Mouse (Mus musculus) midbrain, embryonic 14.5 days (tissue): Measurements from ENCODE around the gene Marveld2. TPM values are rescaled to one million over a fixed set of nuclear protein-coding genes. Genes with fewer than 3 reads are reported as not detected.
A peak's percentile ranks its signal among the peaks of the same experiment; 100 is the strongest.

Experiments
- ATAC-seq: fragments of 200-750 bp; cut with Nextera tagmentation; 2 replicates; pipeline ENCODE4 v1.8.0; 2017; ENCODE audit warnings: moderate number of reproducible peaks, moderate library complexity; ENCODE audit not compliant: low FRiP score, low TSS enrichment
- DNase-seq: peaks from one replicate; pipeline ENCODE4 v3.0.0-alpha.2; 2015
- H3K27ac ChIP-seq: fragments of 300-500 bp; sonication (generic); replicated peaks from 2 replicates; pipeline ENCODE4 v1.5.1; 2014; ENCODE audit warnings: mild to moderate bottlenecking, low read depth, low read length, moderate library complexity
- H3K27me3 ChIP-seq: fragments of 300-500 bp; sonication (generic); 2 replicates; pipeline ENCODE4 v1.6.1; 2014; ENCODE audit warnings: low read length, control low read depth, mixed read lengths; ENCODE audit not compliant: control insufficient read depth, insufficient read depth
- H3K36me3 ChIP-seq: fragments of 300-500 bp; sonication (generic); 2 replicates; pipeline ENCODE4 v1.6.1; 2014; ENCODE audit warnings: low read length, control low read depth; ENCODE audit not compliant: control insufficient read depth, insufficient read depth
- H3K4me1 ChIP-seq: fragments of 300-500 bp; sonication (generic); 2 replicates; pipeline ENCODE4 v1.6.1; 2014; ENCODE audit warnings: mild to moderate bottlenecking, antibody characterized with exemption, low read length, control low read depth; ENCODE audit not compliant: control insufficient read depth, insufficient read depth
- H3K4me2 ChIP-seq: fragments of 300-500 bp; sonication (generic); 2 replicates; pipeline ENCODE4 v1.6.1; 2014; ENCODE audit warnings: mild to moderate bottlenecking, low read length, moderate library complexity
- H3K4me3 ChIP-seq: fragments of 300-500 bp; sonication (generic); replicated peaks from 2 replicates; pipeline ENCODE4 v1.5.1; 2014; ENCODE audit warnings: low read depth, low read length
- H3K9ac ChIP-seq: fragments of 300-500 bp; sonication (generic); replicated peaks from 2 replicates; pipeline ENCODE4 v1.6.1; 2014; ENCODE audit warnings: mild to moderate bottlenecking, low read length, moderate library complexity
- H3K9me3 ChIP-seq: fragments of 300-500 bp; sonication (generic); 2 replicates; pipeline ENCODE4 v1.6.1; 2016; ENCODE audit warnings: low read length, control low read depth, mixed read lengths; ENCODE audit not compliant: control insufficient read depth
- WGBS: fragments of 180-500 bp; shearing (Covaris S2); extraction: QIAGEN DNeasy Blood & Tissue Kit; methylation state at CpG from one replicate; pipeline ENCODE4 v1.1.7; 2014; 5-methylcytosine and 5-hydroxymethylcytosine counted together
- polyA plus RNA-seq: library from polyadenylated mRNA; unstranded; fragments of >200 nt; fragmentation: Nextera tagmentation; extraction: Ambion mirVana; gene quantifications from 2 replicates; pipeline ENCODE4 v1.2.1, GENCODE M21; 2014

The Marveld2 gene
- polyA plus RNA-seq, 1 experiment from 2014 or later: 2.7 TPM

DNA sequence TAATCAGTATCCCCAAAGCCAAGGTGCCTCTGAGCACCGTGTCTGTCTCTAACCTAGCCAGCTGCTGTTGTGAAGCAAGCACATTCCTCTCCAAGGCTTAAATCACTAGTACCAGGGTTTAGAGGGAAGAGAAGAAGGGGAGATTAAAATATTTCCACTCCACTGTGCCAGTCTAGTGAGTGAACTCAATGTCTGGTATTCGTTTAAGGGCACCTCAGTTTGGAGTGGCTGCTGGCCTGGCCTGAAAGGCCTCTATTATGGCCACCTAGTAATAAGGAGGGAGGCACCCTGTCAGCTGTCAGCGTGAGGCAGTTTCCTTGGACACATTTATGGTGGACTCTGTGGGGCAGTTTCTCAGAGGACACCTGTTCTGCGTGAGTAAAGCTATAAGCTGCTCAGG is 59.8 kb downstream of the Marveld2 start:
- peaks cover 21% of the 10 kb centered on the region for H3K27me3 ChIP-seq
- no peak overlapping the region for H3K27ac ChIP-seq
- H3K4me2 ChIP-seq: no peak overlapping the region
- H3K4me3 ChIP-seq: no peak overlapping the region
- no peaks in the 10 kb centered on the region for H3K9me3 ChIP-seq
- H3K9ac ChIP-seq: no peak overlapping the region
- 71% methylated on average over 4 of the region's 4 CpGs for WGBS
- H3K4me1 ChIP-seq: peaks cover 6% of the 10 kb centered on the region
- DNase-seq: no peak
- H3K36me3 ChIP-seq: no peaks in the 10 kb centered on the region
- ATAC-seq: no peak

DNA sequence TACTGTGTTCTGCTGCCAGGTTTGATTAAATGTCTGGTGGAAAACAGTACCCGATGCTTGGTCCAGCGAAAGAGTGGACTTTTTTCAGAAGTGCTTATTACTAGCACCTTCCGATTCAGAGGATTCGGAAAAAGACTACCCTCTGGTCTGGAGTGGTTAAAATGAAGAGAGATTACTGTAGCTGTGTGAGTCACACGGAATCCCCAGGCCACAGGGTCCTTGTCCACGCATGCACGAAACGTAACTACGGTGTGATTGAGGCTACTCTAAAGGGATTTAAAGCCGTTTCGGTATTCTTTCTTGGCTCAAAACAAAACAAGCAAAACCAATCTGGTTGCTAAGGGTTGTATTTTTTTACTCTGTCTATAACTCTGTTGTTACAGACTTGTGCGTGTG is 63.7 kb downstream of the Marveld2 start:
- peak overlapping the region; percentile 97 for H3K4me2 ChIP-seq
- no peaks in the 10 kb centered on the region for H3K36me3 ChIP-seq
- H3K9ac ChIP-seq: no peak overlapping the region
- peak overlapping the region; percentile 57 for H3K4me3 ChIP-seq
- no peak for ATAC-seq
- WGBS: 4% methylated on average over 12 of the region's 12 CpGs
- DNase-seq: no peak
- peaks cover 43% of the 10 kb centered on the region for H3K27me3 ChIP-seq
- peaks cover 11% of the 10 kb centered on the region for H3K4me1 ChIP-seq
- no peak overlapping the region for H3K27ac ChIP-seq
- H3K9me3 ChIP-seq: no peaks in the 10 kb centered on the region

DNA sequence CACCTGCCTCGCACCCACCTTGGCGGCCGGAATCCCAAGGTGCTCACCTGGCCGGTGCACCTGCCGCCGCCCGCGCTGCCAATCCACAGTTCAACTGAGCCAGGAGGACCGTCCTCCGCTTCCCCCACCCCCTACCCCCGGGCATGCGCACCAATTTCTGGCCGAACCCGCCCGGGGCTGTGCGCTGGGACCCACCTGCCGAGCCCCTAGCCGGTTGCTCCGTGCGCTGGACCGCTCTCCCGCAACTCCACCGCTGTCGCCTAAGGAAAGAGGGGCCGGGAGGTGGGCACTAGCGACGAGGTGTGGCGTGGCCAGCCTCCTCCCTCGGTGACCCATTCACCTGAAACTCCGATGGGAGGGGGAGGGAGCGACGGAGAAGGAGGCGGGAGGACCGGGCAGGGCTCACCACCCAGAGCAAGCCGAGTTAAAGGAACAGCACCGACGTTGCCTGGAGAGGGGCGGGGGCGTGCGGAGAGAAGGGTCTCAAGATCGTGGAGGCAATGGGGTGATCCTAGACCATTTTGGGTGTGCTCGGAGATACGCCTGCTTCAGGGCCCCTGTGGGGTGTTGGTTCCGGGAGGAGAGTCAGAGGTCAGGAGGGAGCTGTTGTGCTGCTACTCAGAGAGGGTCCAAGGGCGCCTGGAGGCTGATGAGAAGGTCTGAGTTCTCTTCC is 64.3 kb downstream of the Marveld2 start, which contains the start of gene Ocln:
TSS of gene Ocln (minus strand) at position 350 of the 673 bp plus-strand sequence.
- peak; percentile 54 for DNase-seq
- WGBS: under 1% methylated on average over 45 of the region's 45 CpGs
- H3K27me3 ChIP-seq: peaks cover 43% of the 10 kb centered on the region

DNA sequence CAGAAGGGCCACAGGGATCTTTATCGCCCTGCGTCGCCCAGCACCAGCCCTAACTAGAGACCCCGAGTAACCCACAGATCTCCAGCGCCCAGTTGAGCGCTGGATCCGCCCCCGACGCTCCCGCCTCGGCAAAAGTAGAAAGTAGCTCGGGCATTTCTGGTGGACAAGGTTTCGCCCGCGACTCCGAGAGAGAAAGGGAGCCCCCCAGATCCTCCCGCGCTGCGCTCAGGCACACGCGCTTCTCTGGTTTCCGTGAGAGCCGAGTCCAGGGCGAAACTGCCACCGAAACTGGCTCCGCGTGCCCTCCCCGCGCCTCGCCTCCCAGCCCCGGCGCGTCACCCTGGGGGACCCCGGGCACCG is 64.8 kb downstream of the Marveld2 start:
- no peaks in the 10 kb centered on the region for H3K9me3 ChIP-seq
- peaks cover 11% of the 10 kb centered on the region for H3K4me1 ChIP-seq
- H3K4me2 ChIP-seq: peak overlapping the region; percentile 97
- no peaks in the 10 kb centered on the region for H3K36me3 ChIP-seq
- H3K4me3 ChIP-seq: peak overlapping the region; percentile 57
- ATAC-seq: peak; percentile 46
- H3K27me3 ChIP-seq: peaks cover 43% of the 10 kb centered on the region
- peak overlapping the region; percentile 56 for H3K9ac ChIP-seq
- under 1% methylated on average over 35 of the region's 35 CpGs for WGBS
- peak; percentile 49 for DNase-seq
- no peak overlapping the region for H3K27ac ChIP-seq

More for the DNA sequence above, 64.3 kb downstream of the Marveld2 start, which contains the start of gene Ocln:
- Histone ChIP-seq H3K4me2 (peak within 1 kb of the TSS; percentile 97), H3K4me3 (peak within 1 kb of the TSS; percentile 57), H3K9ac (peak within 1 kb of the TSS; percentile 56), H3K9me3 (no peaks in the 10 kb centered on the region), H3K4me1 (peaks cover 11% of the 10 kb centered on the region), H3K36me3 (no peaks in the 10 kb centered on the region), H3K27ac (no peak within 1 kb of the TSS)
- ATAC-seq: peak; percentile 68

DNA sequence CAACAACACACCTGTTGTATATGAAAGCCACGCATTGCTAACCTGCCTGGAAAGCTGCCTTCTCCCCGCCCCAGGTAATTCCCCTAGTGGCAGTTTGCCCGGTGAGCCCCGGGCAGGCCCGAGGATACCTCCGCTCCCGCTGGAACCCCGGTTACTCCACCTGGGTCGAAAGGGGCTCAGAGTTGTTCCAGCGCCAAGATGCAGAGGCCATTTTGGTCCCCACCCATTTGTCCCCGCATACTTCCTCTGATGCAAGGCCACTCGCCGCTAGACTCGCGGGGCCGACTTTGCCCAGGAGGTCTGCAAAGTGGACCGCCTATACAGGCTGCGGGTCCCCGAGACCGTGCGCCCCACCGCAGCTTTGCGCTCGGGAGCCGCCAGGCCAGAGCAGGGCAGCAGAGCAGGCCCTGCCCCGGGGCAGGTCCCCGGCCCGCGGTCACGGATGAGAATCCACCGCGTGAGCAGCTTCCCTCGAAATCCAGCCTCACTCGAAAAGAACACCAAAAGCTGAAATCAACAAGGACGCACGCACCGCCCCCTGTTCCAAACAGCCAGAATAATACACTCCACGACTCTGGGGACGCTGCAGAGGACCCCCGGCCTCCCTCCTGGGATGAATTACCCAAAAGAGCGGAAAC is 65.3 kb downstream of the Marveld2 start:
- Histone ChIP-seq H3K9me3 (no peaks in the 10 kb centered on the region), H3K4me1 (peaks cover 11% of the 10 kb centered on the region), H3K27me3 (peaks cover 43% of the 10 kb centered on the region), H3K27ac (no peak overlapping the region), H3K4me3 (peak overlapping the region; percentile 57), H3K9ac (peak overlapping the region; percentile 56), H3K36me3 (no peaks in the 10 kb centered on the region), H3K4me2 (peak overlapping the region; percentile 97)
- whole genome bisulfite sequencing: under 1% methylated on average over 41 of the region's 41 CpGs
- no peak for ATAC-seq
- peak; percentile 11 for DNase-seq

DNA sequence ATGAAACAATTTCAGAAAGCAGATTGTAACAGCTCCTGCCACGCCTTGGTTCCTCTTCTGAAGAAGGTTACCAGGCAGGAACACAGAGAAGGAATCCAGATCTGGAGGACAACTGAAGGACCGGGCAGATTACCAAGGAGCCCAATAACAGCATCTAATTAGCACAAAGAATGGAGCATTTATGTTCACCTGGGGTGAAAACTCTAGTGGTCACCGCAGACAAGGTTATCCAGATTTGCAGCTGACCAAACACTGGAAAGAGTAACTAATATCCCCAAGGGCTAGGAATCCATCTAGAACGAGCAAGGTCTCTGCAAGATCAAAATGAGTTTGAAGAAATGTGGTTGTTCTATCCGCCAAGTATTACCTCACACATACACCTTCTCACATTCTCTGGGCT is 69.5 kb downstream of the Marveld2 start:
- no peaks in the 10 kb centered on the region for H3K36me3 ChIP-seq
- peaks cover 5% of the 10 kb centered on the region for H3K4me1 ChIP-seq
- ATAC-seq: no peak
- H3K4me3 ChIP-seq: no peak overlapping the region
- H3K9ac ChIP-seq: no peak overlapping the region
- H3K4me2 ChIP-seq: no peak overlapping the region
- no peak for DNase-seq
- 78% methylated on average over 5 of the region's 5 CpGs for WGBS
- H3K9me3 ChIP-seq: no peaks in the 10 kb centered on the region
- H3K27ac ChIP-seq: no peak overlapping the region
- peaks cover 25% of the 10 kb centered on the region for H3K27me3 ChIP-seq

Other genes with a start within 250 kb of the Marveld2 start
- gene Naip1, start 164.1 kb downstream of the Marveld2 start, polyA plus RNA-seq: not detected in 2 replicates
- 73.8 and 81.1 TPM in 2 replicates for gene Gtf2h2, start 124.4 kb downstream of the Marveld2 start, polyA plus RNA-seq
- gene Ocln, start 64.3 kb downstream of the Marveld2 start, polyA plus RNA-seq: 4.3 and 7.4 TPM in 2 replicates
- 344 and 368 TPM in 2 replicates for gene Ak6, start 34.0 kb upstream of the Marveld2 start, polyA plus RNA-seq
- 17.8 and 20.6 TPM in 2 replicates for gene Rad17, start 34.1 kb upstream of the Marveld2 start, polyA plus RNA-seq
- gene Taf9, start 34.6 kb upstream of the Marveld2 start, polyA plus RNA-seq: 30.9 and 31.3 TPM in 2 replicates
- 0.58 and 2.0 TPM in 2 replicates for gene Ccdc125, start 52.7 kb upstream of the Marveld2 start, polyA plus RNA-seq
- 43.2 and 46.0 TPM in 2 replicates for gene Cdk7, start 114.0 kb upstream of the Marveld2 start, polyA plus RNA-seq
- gene Mrps36, start 127.7 kb upstream of the Marveld2 start, polyA plus RNA-seq: 132 and 142 TPM in 2 replicates
- 5.1 and 8.3 TPM in 2 replicates for gene Cenph, start 158.9 kb upstream of the Marveld2 start, polyA plus RNA-seq
- gene Ccnb1, start 169.6 kb upstream of the Marveld2 start, polyA plus RNA-seq: 31.0 and 69.9 TPM in 2 replicates
- 29.0 and 38.7 TPM in 2 replicates for gene Slc30a5, start 216.5 kb upstream of the Marveld2 start, polyA plus RNA-seq